Mouse (Mus musculus): ENCODE measurements around the gene Tchh.

Gene Tchh

DNA sequence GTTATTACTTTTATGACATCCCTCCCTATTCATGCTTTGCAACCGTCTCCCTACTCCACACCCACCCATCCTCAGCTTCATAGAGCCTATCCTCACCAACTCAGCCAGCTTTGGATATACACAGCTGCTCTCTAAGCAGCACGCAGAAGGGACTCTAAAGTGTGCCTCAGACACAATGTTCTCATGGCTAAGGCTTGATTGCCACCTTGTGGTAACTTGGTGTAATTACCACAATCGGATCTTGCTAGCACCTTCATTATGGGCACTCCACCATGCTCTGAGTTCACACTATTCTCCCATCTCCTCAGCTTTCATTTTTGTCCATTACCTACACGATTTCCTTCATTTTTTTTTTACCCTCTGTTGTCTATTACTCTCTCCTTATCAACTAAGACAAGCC, 51.9 kb downstream of the Tchh start:
- in situ Hi-C loops (cut with MboI, MseI) = no loop called here

GRCm38 (mm10) chr3:93494774-93495173, 52.6 kb downstream of the Tchh start:
- in situ Hi-C loops (cut with MboI, MseI) = loop anchor here (5.0 kb wide), 1 partner anchor 132 kb away; no protein-coding TSS in a partner anchor

DNA sequence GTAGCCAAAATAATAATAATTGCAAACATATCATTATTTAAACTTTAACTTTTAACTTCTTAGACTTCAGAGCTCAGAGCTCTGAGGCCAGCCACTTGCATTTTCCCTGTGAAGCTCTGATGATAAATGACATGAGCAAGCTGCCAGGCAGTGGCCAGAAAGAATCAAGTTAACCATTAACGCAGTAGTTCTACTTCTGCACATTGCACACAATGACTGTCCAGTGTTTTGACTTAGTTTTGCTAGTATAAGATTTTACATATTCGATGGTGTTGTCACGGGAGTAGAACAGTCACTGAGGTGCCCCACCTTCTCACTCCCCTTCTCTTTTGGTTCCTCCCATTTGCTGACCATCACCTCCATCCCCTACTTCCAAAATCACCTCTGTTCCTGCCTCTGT, 55.0 kb downstream of the Tchh start:
- in situ Hi-C loops (cut with MboI, MseI) = loop anchor here (5.0 kb wide), 1 partner anchor 135 kb away; no protein-coding TSS in a partner anchor
